Mouse (Mus musculus) testis, adult 2 months (tissue): ENCODE data around the gene Ctf1.

ENCODE experiments used
- CTCF ChIP-seq: fragments of 200-500 bp; IDR thresholded peaks from 2 replicates; pipeline ENCODE4 v1.5.1; 2012; ENCODE audit warnings: low read depth, mild to moderate bottlenecking, inconsistent platforms, low read length, moderate library complexity; ENCODE audit not compliant: control insufficient read depth, insufficient read depth, insufficient replicate concordance
- POLR2A ChIP-seq: fragments of 200-500 bp; IDR thresholded peaks from 2 replicates; pipeline ENCODE4 v1.6.1; 2012; ENCODE audit warnings: low read depth, mild to moderate bottlenecking, inconsistent platforms, low read length, moderate library complexity; ENCODE audit not compliant: control insufficient read depth

GRCm38 (mm10) chr7:127662926-127663325 is 49.6 kb upstream of the Ctf1 start:
- TF ChIP-seq POLR2A (no peak), CTCF (no peak)
